Mouse (Mus musculus) CH12.LX (cell line): ENCODE results near the gene Pnn. TPM values are rescaled to one million over a fixed set of nuclear protein-coding genes. Genes with fewer than 3 reads are reported as not detected.

ENCODE experiments used
- DNase-seq: peaks from one replicate; pipeline ENCODE4 v3.0.0-alpha.2; 2013; ENCODE audit errors: extremely low read depth
- H3K27ac ChIP-seq: 2 replicates; pipeline ENCODE4 v1.5.1; 2012; ENCODE audit warnings: low read depth, mild to moderate bottlenecking, control low read depth, moderate library complexity; ENCODE audit not compliant: insufficient read depth
- H3K27me3 ChIP-seq: replicated peaks from 2 replicates; pipeline ENCODE3; 2012; ENCODE audit warnings: inconsistent platforms
- H3K36me3 ChIP-seq, 2 experiments: replicated peaks in 1 of 2; 2 replicates each; pipeline versions ENCODE3 to v1.6.1; 2012; ENCODE audit warnings: inconsistent platforms in 1 of 2, low read length in 1 of 2, mild to moderate bottlenecking in 1 of 2, mixed read lengths in 1 of 2, moderate library complexity in 1 of 2; ENCODE audit not compliant: control insufficient read depth in 1 of 2, insufficient read depth in 1 of 2
- H3K4me1 ChIP-seq, 2 experiments: 2 replicates each; pipeline ENCODE4 v1.6.1; 2012; ENCODE audit warnings: inconsistent platforms in 1 of 2, moderate library complexity in 1 of 2; ENCODE audit not compliant: insufficient read depth in 2 of 2, control insufficient read depth in 1 of 2
- H3K4me2 ChIP-seq: 2 replicates; pipeline ENCODE4 v1.6.1; 2012; ENCODE audit warnings: low read depth, mild to moderate bottlenecking, control low read depth; ENCODE audit not compliant: poor library complexity, insufficient read depth, severe bottlenecking
- H3K4me3 ChIP-seq, 3 experiments: fragments of 150-350 bp in 1 of 3; sonication (generic) in 1 of 3; replicated peaks in 1 of 3; 2 replicates each; pipeline versions ENCODE3 to v1.5.1; 2011 to 2012; ENCODE audit warnings: low read depth in 2 of 3, low read length in 2 of 3, mild to moderate bottlenecking in 2 of 3, moderate library complexity in 2 of 3, control low read depth in 1 of 3, improper control_type of control experiment in 1 of 3, inconsistent platforms in 1 of 3, mixed read lengths in 1 of 3; ENCODE audit not compliant: poor library complexity in 1 of 3
- H3K79me2 ChIP-seq: replicated peaks from 2 replicates; pipeline ENCODE4 v1.6.1; 2012; ENCODE audit warnings: mild to moderate bottlenecking, moderate library complexity; ENCODE audit not compliant: control insufficient read depth, poor library complexity, insufficient read depth, severe bottlenecking; ENCODE audit errors: extremely low read depth
- H3K9ac ChIP-seq: 2 replicates; pipeline ENCODE4 v1.6.1; 2012; ENCODE audit warnings: low read depth, mild to moderate bottlenecking, control low read depth, moderate library complexity; ENCODE audit not compliant: insufficient read depth
- H3K9me3 ChIP-seq: replicated peaks from 2 replicates; pipeline ENCODE3; 2012; ENCODE audit warnings: low read length, inconsistent platforms, mixed read lengths
- BHLHE40 ChIP-seq: IDR thresholded peaks from 2 replicates; pipeline ENCODE4 v1.6.1; 2011; ENCODE audit warnings: mild to moderate bottlenecking, low read depth, low read length, improper control_type of control experiment
- CHD1 ChIP-seq: IDR thresholded peaks from 2 replicates; pipeline ENCODE4 v1.6.1; 2012; ENCODE audit warnings: low read depth, low read length, improper control_type of control experiment, inconsistent platforms
- CTCF ChIP-seq, 2 experiments: IDR thresholded peaks in 1 of 2; conservative IDR thresholded peaks in 1 of 2; 2 replicates each; pipeline ENCODE4 v1.5.1; 2011 to 2012; ENCODE audit warnings: low read depth in 2 of 2, low read length in 2 of 2, improper control_type of control experiment in 1 of 2, inconsistent platforms in 1 of 2, mild to moderate bottlenecking in 1 of 2, moderate library complexity in 1 of 2
- ELF1 ChIP-seq: IDR thresholded peaks from 2 replicates; pipeline ENCODE4 v1.6.1; 2014; ENCODE audit warnings: low read depth, mild to moderate bottlenecking, inconsistent platforms, low read length, improper control_type of control experiment
- EP300 ChIP-seq: IDR thresholded peaks from 2 replicates; pipeline ENCODE4 v1.6.1; 2011; ENCODE audit warnings: low read length, improper control_type of control experiment
- ETS1 ChIP-seq: conservative IDR thresholded peaks from 2 replicates; pipeline ENCODE4 v1.6.1; 2012; ENCODE audit warnings: low read depth, mild to moderate bottlenecking, inconsistent platforms, low read length, improper control_type of control experiment, moderate library complexity
- JUN ChIP-seq: IDR thresholded peaks from 2 replicates; pipeline ENCODE4 v1.6.1; 2011; ENCODE audit warnings: low read depth, mild to moderate bottlenecking, low read length, improper control_type of control experiment, moderate library complexity; ENCODE audit not compliant: insufficient read depth
- KAT2A ChIP-seq: IDR thresholded peaks from 2 replicates; pipeline ENCODE4 v1.6.1; 2012; ENCODE audit warnings: low read length, improper control_type of control experiment, inconsistent platforms; ENCODE audit not compliant: insufficient replicate concordance
- MAFK ChIP-seq: IDR thresholded peaks from 2 replicates; pipeline ENCODE4 v1.6.1; 2011; ENCODE audit warnings: low read length, improper control_type of control experiment; ENCODE audit not compliant: insufficient replicate concordance
- MAX ChIP-seq: IDR thresholded peaks from 2 replicates; pipeline ENCODE4 v1.6.1; 2011; ENCODE audit warnings: low read length, improper control_type of control experiment
- MAZ ChIP-seq: IDR thresholded peaks from 2 replicates; pipeline ENCODE4 v1.6.1; 2012; ENCODE audit warnings: low read depth, mild to moderate bottlenecking, inconsistent platforms, low read length, improper control_type of control experiment, moderate library complexity
- MEF2A ChIP-seq: IDR thresholded peaks from 2 replicates; pipeline ENCODE4 v1.6.1; 2014; ENCODE audit warnings: low read depth, mild to moderate bottlenecking, inconsistent platforms, low read length, improper control_type of control experiment, borderline replicate concordance
- MXI1 ChIP-seq: IDR thresholded peaks from 2 replicates; pipeline ENCODE4 v1.6.1; 2011; ENCODE audit warnings: mild to moderate bottlenecking, low read depth, low read length, improper control_type of control experiment
- MYC ChIP-seq: IDR thresholded peaks from 2 replicates; pipeline ENCODE4 v1.6.1; 2011; ENCODE audit warnings: low read depth, mild to moderate bottlenecking, improper control_type of control experiment, low read length
- NELFE ChIP-seq: IDR thresholded peaks from 2 replicates; pipeline ENCODE4 v1.6.1; 2011; ENCODE audit warnings: low read depth, low read length, improper control_type of control experiment
- PAX5 ChIP-seq: IDR thresholded peaks from 2 replicates; pipeline ENCODE4 v1.6.1; 2012; ENCODE audit warnings: low read length, inconsistent platforms, mixed read lengths
- SIN3A ChIP-seq: IDR thresholded peaks from 2 replicates; pipeline ENCODE4 v1.6.1; 2012; ENCODE audit warnings: low read length, improper control_type of control experiment, inconsistent platforms
- SMC3 ChIP-seq: IDR thresholded peaks from 2 replicates; pipeline ENCODE4 v1.6.1; 2011; ENCODE audit warnings: low read depth, low read length, improper control_type of control experiment
- TBP ChIP-seq: conservative IDR thresholded peaks from 2 replicates; pipeline ENCODE4 v1.6.1; 2011; ENCODE audit warnings: low read depth, low read length, improper control_type of control experiment
- UBTF ChIP-seq: IDR thresholded peaks from 2 replicates; pipeline ENCODE4 v1.6.1; 2012; ENCODE audit warnings: low read depth, mild to moderate bottlenecking, inconsistent platforms, low read length, improper control_type of control experiment, moderate library complexity
- ZKSCAN1 ChIP-seq: IDR thresholded peaks from 2 replicates; pipeline ENCODE4 v1.6.1; 2012; ENCODE audit warnings: low read depth, inconsistent platforms, low read length, improper control_type of control experiment, borderline replicate concordance
- ZMIZ1 ChIP-seq: IDR thresholded peaks from 2 replicates; pipeline ENCODE4 v1.6.1; 2012; ENCODE audit warnings: low read depth, mild to moderate bottlenecking, inconsistent platforms, low read length, improper control_type of control experiment
- ZNF384 ChIP-seq: IDR thresholded peaks from 2 replicates; pipeline ENCODE4 v1.6.1; 2012; ENCODE audit warnings: low read depth, low read length, improper control_type of control experiment, inconsistent platforms
- dilution Hi-C: fragments of 300-500 bp; cut with MboI; formaldehyde crosslinking; loops from 2 replicates; pipeline ENCODE4 v1.14.3; 2020; ENCODE audit warnings: low sequenced_read_pairs; ENCODE audit not compliant: extremely low pct_unique_long_range_greater_than_20kb, extremely low pct_ligation_motif_present
- in situ Hi-C: fragments of 300-500 bp; cut with MboI; formaldehyde crosslinking; loops from 3 replicates; pipeline ENCODE4 v1.14.3; 2019; ENCODE audit warnings: low sequenced_read_pairs, low pct_ligation_motif_present, low pct_unique_long_range_greater_than_20kb, mixed read lengths
- polyA plus RNA-seq: library from polyadenylated mRNA; unstranded; fragments of >175 nt; gene quantifications from 2 replicates; pipeline ENCODE4 v1.2.1, GENCODE M21; 2012; ENCODE audit warnings: low read depth; ENCODE audit not compliant: insufficient read length
- total RNA-seq, 2 experiments: library from RNA; depleted of rRNA; stranded (reverse); fragments of 300-350 nt in 1 of 2; fragments of >200 nt in 1 of 2; gene quantifications; 2 replicates each; pipeline ENCODE4 v1.2.3; 2012 to 2014

Pnn gene
- total and polyA plus RNA-seq, 3 experiments, result 31.9 to 132 (median 33.6) TPM

DNA sequence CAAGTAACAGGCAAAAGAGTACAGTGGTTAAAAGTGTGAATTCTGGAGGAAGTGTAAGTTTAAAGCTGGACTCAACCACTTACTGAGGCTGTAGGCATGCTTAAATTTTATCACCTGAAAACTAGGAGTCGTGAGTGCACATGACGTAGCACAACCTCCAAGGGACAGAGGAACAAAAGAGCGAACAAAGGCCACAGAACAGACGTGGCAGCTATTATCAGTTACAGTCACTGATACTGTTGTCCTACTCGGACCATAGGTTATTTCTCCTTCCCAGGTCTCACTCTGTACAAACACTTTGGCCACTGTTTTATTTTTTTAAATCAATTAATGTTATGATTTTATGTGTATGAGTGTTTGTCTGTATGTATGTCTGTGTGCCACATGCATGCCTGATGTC, 38.1 kb downstream of the Pnn start:
- Histone ChIP-seq H3K4me2 (no peak overlapping the region), H3K36me3 (no peaks in the 10 kb centered on the region), H3K4me3 (no peak overlapping the region), H3K27ac (no peak overlapping the region), H3K9me3 (no peaks in the 10 kb centered on the region), H3K4me1 (no peaks in the 10 kb centered on the region), H3K27me3 (no peaks in the 10 kb centered on the region), H3K9ac (no peak overlapping the region), H3K79me2 (no peaks in the 10 kb centered on the region)
- no peak for DNase-seq
- in situ Hi-C loops, result no loop called here
- TF ChIP-seq CTCF (conservative IDR thresholded peaks at IDR 0.05 in 1 of 2, IDR thresholded peaks at IDR 0.05 in 1 of 2; ENCODE audit: low read depth in 2 of 2, low read length in 2 of 2), result no peak
- TF ChIP-seq MEF2A, result no peak
- no peak for TF ChIP-seq TBP
- no peak for TF ChIP-seq BHLHE40
- TF ChIP-seq MXI1, result no peak
- TF ChIP-seq ETS1, result no peak
- TF ChIP-seq MAFK, result no peak
- TF ChIP-seq JUN, result no peak
- no peak for TF ChIP-seq ZMIZ1
- dilution Hi-C loops, result no loop called here

DNA sequence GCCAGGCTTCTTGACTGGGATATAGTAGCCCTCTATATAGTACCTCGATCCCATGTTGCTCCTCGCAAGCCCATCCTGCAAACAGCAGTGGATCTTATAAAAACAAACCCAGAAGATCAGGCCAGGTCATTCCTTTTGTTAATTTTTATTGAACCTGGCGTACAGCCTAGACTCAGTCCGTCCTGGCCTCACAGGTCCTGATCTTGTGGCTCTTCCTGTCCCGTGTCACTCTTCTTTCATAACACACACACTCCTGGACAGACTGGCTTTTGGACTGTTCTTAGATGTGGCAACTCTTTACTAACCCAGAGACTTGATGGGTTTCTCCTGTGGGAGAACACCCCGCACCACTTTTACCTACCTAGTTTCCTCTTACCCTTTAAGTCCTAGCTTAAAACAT, 39.2 kb downstream of the Pnn start:
- in situ Hi-C loops, result no loop called here
- Histone ChIP-seq H3K36me3 (no peaks in the 10 kb centered on the region), H3K4me3 (no peak overlapping the region), H3K27me3 (no peaks in the 10 kb centered on the region), H3K9me3 (no peaks in the 10 kb centered on the region), H3K27ac (no peak overlapping the region), H3K4me1 (no peaks in the 10 kb centered on the region), H3K79me2 (no peaks in the 10 kb centered on the region), H3K9ac (no peak overlapping the region), H3K4me2 (no peak overlapping the region)
- TF ChIP-seq MAX (no peak), MXI1 (no peak), ELF1 (no peak), KAT2A (no peak), MYC (no peak), PAX5 (no peak), UBTF (no peak), MAZ (no peak), SMC3 (no peak), SIN3A (no peak), ZNF384 (no peak), NELFE (no peak), JUN (no peak), CHD1 (no peak), ZKSCAN1 (no peak), MEF2A (no peak), EP300 (no peak)
- dilution Hi-C loops, result no loop called here
- DNase-seq, result no peak
